Mouse (Mus musculus) cerebellum, adult 2 months (tissue): ENCODE results near the gene Nuak1.

ENCODE experiments used
- CTCF ChIP-seq: fragments of 200-500 bp; IDR thresholded peaks from 2 replicates; pipeline ENCODE4 v1.5.1; 2011; ENCODE audit warnings: low read depth, mild to moderate bottlenecking, control low read depth, low read length, moderate library complexity, borderline replicate concordance; ENCODE audit not compliant: insufficient read depth
- POLR2A ChIP-seq: fragments of 200-500 bp; IDR thresholded peaks from 2 replicates; pipeline ENCODE4 v1.6.1; 2011; ENCODE audit warnings: low read length, control low read depth, borderline replicate concordance; ENCODE audit not compliant: insufficient read depth

DNA sequence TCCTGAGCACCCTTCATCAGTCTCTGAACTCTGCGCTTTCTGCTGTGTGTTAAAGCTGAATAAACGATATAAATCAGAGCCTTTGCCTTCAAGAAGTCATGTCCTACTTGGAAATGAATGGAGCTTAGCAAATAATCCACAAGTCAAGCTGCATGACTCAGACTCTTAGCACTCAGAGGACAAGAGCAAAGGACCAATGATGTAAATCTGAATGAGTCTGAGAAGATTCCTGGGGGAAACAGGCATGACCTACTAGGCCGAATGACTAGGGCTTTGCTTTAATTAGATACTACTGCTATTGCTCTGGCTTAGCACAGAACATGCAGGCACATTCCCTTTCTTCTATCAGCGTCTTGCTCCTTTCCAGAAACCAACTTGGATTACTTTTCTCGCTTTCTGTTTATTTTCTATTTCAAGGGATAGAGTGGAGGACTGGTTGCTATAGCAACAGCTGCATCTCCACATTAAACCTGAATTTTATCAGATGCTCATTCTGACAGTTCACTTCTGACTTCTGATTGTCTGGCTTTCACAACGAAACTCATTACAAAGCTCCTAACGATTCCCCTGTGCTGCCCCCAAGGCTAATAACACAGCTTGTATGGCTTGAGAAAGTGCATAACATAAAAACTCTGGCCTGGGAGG, 40.2 kb downstream of the Nuak1 start:
- TF ChIP-seq POLR2A (no peak), CTCF (no peak)
